Mouse (Mus musculus): ENCODE results near the gene Pmepa1. TPM values are rescaled to one million over a fixed set of nuclear protein-coding genes. Genes with fewer than 3 reads are reported as not detected.

Pmepa1 gene
- 21.4 TPM for polyA plus RNA-seq (2015; fragmentation: Illumina TruSeq; extraction: RNeasy Lipid Tissue Mini Kit (QIAGEN cat#74804); ENCODE audit: low read depth, low replicate concordance)

DNA sequence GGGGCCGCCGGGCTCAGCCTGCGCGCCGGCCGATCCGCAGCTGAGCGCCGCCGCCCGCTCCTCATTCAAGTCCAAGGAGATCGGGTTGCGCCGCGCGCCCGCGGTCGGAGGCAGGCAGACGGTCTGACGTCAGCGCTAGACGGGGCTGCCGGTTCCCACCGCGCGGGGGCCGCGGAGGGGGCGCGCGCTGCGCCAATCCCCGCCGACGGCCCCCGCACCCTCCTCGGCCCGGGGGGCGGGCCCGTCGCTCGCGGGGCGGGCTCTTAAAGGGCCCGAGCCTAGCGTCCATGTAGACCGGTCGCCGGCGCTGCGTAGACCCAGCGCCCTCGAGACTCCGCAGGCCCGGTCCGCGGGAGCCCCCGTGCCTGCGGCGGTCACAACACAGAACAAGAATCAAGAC, at the start of gene Pmepa1:
Gene Pmepa1 (minus strand): TSS at position 125 of the 400 bp plus-strand sequence.

DNA sequence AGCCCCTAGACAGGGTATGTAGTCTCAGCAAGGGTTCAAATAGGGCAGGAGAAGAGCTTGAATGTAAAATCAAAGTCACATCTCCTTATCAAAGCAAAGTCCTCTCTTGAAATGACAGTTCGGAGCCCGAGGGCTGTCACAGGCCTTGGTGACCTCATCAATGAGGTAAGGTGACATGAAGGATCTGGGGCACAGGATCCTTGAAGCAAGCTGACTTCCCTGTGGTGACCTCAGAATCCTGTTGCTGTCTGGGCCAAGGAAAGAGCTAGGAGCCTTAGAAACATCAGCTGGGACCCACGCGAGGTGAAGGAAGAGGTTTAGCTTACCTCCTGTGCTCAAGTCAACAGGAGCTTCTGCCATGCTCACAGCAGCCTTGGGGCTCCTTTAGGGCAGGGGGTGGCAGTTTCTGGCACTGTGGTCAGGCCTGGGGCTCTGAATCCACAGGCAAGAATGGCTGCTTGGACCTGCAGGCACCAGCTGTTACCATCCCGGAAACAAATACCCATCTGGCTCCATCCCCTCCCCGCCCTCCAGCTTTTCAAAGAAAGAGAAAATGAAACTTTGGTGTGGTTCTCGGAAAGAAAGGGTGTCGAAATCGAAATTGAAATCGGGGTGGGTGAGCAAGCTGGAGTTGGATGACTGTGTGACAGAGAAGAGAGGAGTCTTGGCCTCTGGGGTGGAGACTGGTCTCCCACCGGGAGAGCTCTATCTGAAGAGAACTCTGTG, 57.8 kb downstream of the Pmepa1 start, which contains the start of gene Zbp1:
Gene Zbp1 (minus strand): TSS at position 508 of the 726 bp plus-strand sequence.

Other genes with a start within 250 kb of the Pmepa1 start
- not detected for gene Ctcfl, start 157.0 kb downstream of the Pmepa1 start, polyA plus RNA-seq (2015; fragmentation: Illumina TruSeq; extraction: RNeasy Lipid Tissue Mini Kit (QIAGEN cat#74804); ENCODE audit: low read depth, low replicate concordance)
- gene Pck1, start 123.5 kb downstream of the Pmepa1 start, polyA plus RNA-seq (2015; fragmentation: Illumina TruSeq; extraction: RNeasy Lipid Tissue Mini Kit (QIAGEN cat#74804); ENCODE audit: low read depth, low replicate concordance), result not detected
- gene Zbp1, start 57.6 kb downstream of the Pmepa1 start, polyA plus RNA-seq (2015; fragmentation: Illumina TruSeq; extraction: RNeasy Lipid Tissue Mini Kit (QIAGEN cat#74804); ENCODE audit: low read depth, low replicate concordance), result 0.51 TPM
- gene 1700021F07Rik, start 246.1 kb upstream of the Pmepa1 start, polyA plus RNA-seq (2015; fragmentation: Illumina TruSeq; extraction: RNeasy Lipid Tissue Mini Kit (QIAGEN cat#74804); ENCODE audit: low read depth, low replicate concordance), result not detected

Data from brain, adult 10 weeks (tissue).